Mouse (Mus musculus) central nervous system, embryonic 14 days (tissue): ENCODE results near the gene Serpinc1. TPM values are rescaled to one million over a fixed set of nuclear protein-coding genes. Genes with fewer than 3 reads are reported as not detected.

Experiments
- polyA plus RNA-seq: library from polyadenylated mRNA; depleted of rRNA; stranded (reverse); fragments of >200 nt; gene quantifications from 2 replicates; pipeline ENCODE4 v1.2.3, GENCODE M21; 2012; rRNA removed

The Serpinc1 gene
- polyA plus RNA-seq: 0.36 and 0.56 TPM in 2 replicates

GRCm38 (mm10) chr1:160978071-160978735 is at the start of gene Serpinc1:
Serpinc1 (plus strand) TSS chr1:160978585.

GRCm38 (mm10) chr1:161034435-161035280 is 56.3 kb downstream of the Serpinc1 start, which contains the start of gene Zbtb37:
Zbtb37 (minus strand) TSS chr1:161034849.

Other genes starting within 250 kb of the Serpinc1 start
- 27.5 and 28.9 TPM in 2 replicates for gene Rabgap1l, start 185.4 kb upstream of the Serpinc1 start, polyA plus RNA-seq
- 8.6 and 9.7 TPM in 2 replicates for gene Rc3h1, start 72.2 kb upstream of the Serpinc1 start, polyA plus RNA-seq
- gene Zbtb37, start 56.3 kb downstream of the Serpinc1 start, polyA plus RNA-seq: 7.6 and 7.8 TPM in 2 replicates
- gene Dars2, start 92.1 kb downstream of the Serpinc1 start, polyA plus RNA-seq: 20.3 and 23.8 TPM in 2 replicates
- 10.2 and 11.4 TPM in 2 replicates for gene Cenpl, start 92.1 kb downstream of the Serpinc1 start, polyA plus RNA-seq
- 21.5 TPM in 2 replicates for gene Klhl20, start 152.9 kb downstream of the Serpinc1 start, polyA plus RNA-seq
- 10.2 and 11.3 TPM in 2 replicates for gene Ankrd45, start 164.1 kb downstream of the Serpinc1 start, polyA plus RNA-seq
- gene Tex50, start 180.7 kb downstream of the Serpinc1 start, polyA plus RNA-seq: not detected in 2 replicates